Mouse (Mus musculus): ENCODE data around the gene Ifi213. TPM values are rescaled to one million over a fixed set of nuclear protein-coding genes. Genes with fewer than 3 reads are reported as not detected.

Ifi213 gene
- 0.11 and 0.50 TPM in 2 replicates for polyA plus RNA-seq (2015; fragmentation: Nextera tagmentation; extraction: Ambion mirVana)

GRCm38 (mm10) chr1:173598838-173599494, at the start of gene Ifi213:
Ifi213 (minus strand) TSS chr1:173599274.

GRCm38 (mm10) chr1:173630622-173631021, 31.5 kb upstream of the Ifi213 start, which contains the start of gene Ifi209:
Ifi209 (plus strand) TSS chr1:173630917.

GRCm38 (mm10) chr1:173535791-173536190, 63.3 kb downstream of the Ifi213 start, which contains the start of gene Ifi214:
Ifi214 (minus strand) TSS chr1:173535957.

Small RNA genes lying within 50 kb of the gene (microRNA-seq; reads per million reads assigned to microRNA genes)
- gene Gm44339 (not detected), gene Gm44481 (not detected)

Other genes with a start within 250 kb of the Ifi213 start
- 5.7 and 9.5 TPM in 2 replicates for gene Aim2, start 248.4 kb downstream of the Ifi213 start, polyA plus RNA-seq (2015; fragmentation: Nextera tagmentation; extraction: Ambion mirVana)
- 2.0 and 3.2 TPM in 2 replicates for gene Cadm3, start 231.6 kb downstream of the Ifi213 start, polyA plus RNA-seq (2015; fragmentation: Nextera tagmentation; extraction: Ambion mirVana)
- 0.14 and 0.17 TPM in 2 replicates for gene Ifi206, start 108.2 kb downstream of the Ifi213 start, polyA plus RNA-seq (2015; fragmentation: Nextera tagmentation; extraction: Ambion mirVana)
- gene Ifi214, start 63.3 kb downstream of the Ifi213 start, polyA plus RNA-seq (2015; fragmentation: Nextera tagmentation; extraction: Ambion mirVana) = not detected in 2 replicates
- 0.30 and 0.75 TPM in 2 replicates for gene Ifi209, start 31.6 kb upstream of the Ifi213 start, polyA plus RNA-seq (2015; fragmentation: Nextera tagmentation; extraction: Ambion mirVana)
- not detected in 2 replicates for gene Ifi208, start 74.4 kb upstream of the Ifi213 start, polyA plus RNA-seq (2015; fragmentation: Nextera tagmentation; extraction: Ambion mirVana)
- 1.5 and 1.6 TPM in 2 replicates for gene Ifi207, start 142.5 kb upstream of the Ifi213 start, polyA plus RNA-seq (2015; fragmentation: Nextera tagmentation; extraction: Ambion mirVana)
- gene Ifi204, start 167.7 kb upstream of the Ifi213 start, polyA plus RNA-seq (2015; fragmentation: Nextera tagmentation; extraction: Ambion mirVana) = 4.9 and 5.0 TPM in 2 replicates

Measured in urinary bladder, postnatal 0 days (tissue).